Mouse (Mus musculus) heart, embryonic 13.5 days (tissue): ENCODE results near the gene Utp11. TPM values are rescaled to one million over a fixed set of nuclear protein-coding genes. Genes with fewer than 3 reads are reported as not detected.

Experiments used
- ATAC-seq: fragments of 200-750 bp; cut with Nextera tagmentation; 2 replicates; pipeline ENCODE4 v1.8.0; 2017; ENCODE audit warnings: moderate TSS enrichment; ENCODE audit not compliant: insufficient number of reproducible peaks, low FRiP score, low TSS enrichment; ENCODE audit errors: extremely low read depth
- H3K27ac ChIP-seq: fragments of 300-500 bp; sonication (generic); replicated peaks from 2 replicates; pipeline ENCODE4 v1.5.1; 2015; ENCODE audit warnings: moderate library complexity, mild to moderate bottlenecking, inconsistent platforms
- H3K27me3 ChIP-seq: fragments of 300-500 bp; sonication (generic); replicated peaks from 2 replicates; pipeline ENCODE4 v1.6.1; 2015; ENCODE audit warnings: mild to moderate bottlenecking, inconsistent platforms
- H3K36me3 ChIP-seq: fragments of 300-500 bp; sonication (generic); 2 replicates; pipeline ENCODE4 v1.6.1; 2015; ENCODE audit warnings: mild to moderate bottlenecking, inconsistent platforms
- H3K4me1 ChIP-seq: fragments of 300-500 bp; sonication (generic); 2 replicates; pipeline ENCODE4 v1.6.1; 2015; ENCODE audit warnings: inconsistent platforms
- H3K4me2 ChIP-seq: fragments of 300-500 bp; sonication (generic); 2 replicates; pipeline ENCODE4 v1.6.1; 2015; ENCODE audit warnings: inconsistent platforms, mild to moderate bottlenecking, moderate library complexity
- H3K4me3 ChIP-seq: fragments of 300-500 bp; sonication (generic); 2 replicates; pipeline ENCODE4 v1.5.1; 2015; ENCODE audit warnings: moderate library complexity, mild to moderate bottlenecking, inconsistent platforms
- H3K9ac ChIP-seq: fragments of 300-500 bp; sonication (generic); 2 replicates; pipeline ENCODE4 v1.6.1; 2015; ENCODE audit warnings: inconsistent platforms, mild to moderate bottlenecking, moderate library complexity
- H3K9me3 ChIP-seq: fragments of 300-500 bp; sonication (generic); 2 replicates; pipeline ENCODE4 v1.6.1; 2016; ENCODE audit warnings: inconsistent platforms
- WGBS: fragments of 180-500 bp; shearing (Covaris S2); methylation state at CpG from one replicate; pipeline ENCODE4 v1.1.7; 2015; ENCODE audit warnings: mixed read lengths; 5-methylcytosine and 5-hydroxymethylcytosine counted together
- polyA plus RNA-seq: library from polyadenylated mRNA; unstranded; fragments of >200 nt; fragmentation: Nextera tagmentation; extraction: Ambion mirVana; gene quantifications from 2 replicates; pipeline ENCODE4 v1.2.1, GENCODE M21; 2015

Gene Utp11
- polyA plus RNA-seq, 1 experiment from 2014 or later, result 48.9 TPM

DNA sequence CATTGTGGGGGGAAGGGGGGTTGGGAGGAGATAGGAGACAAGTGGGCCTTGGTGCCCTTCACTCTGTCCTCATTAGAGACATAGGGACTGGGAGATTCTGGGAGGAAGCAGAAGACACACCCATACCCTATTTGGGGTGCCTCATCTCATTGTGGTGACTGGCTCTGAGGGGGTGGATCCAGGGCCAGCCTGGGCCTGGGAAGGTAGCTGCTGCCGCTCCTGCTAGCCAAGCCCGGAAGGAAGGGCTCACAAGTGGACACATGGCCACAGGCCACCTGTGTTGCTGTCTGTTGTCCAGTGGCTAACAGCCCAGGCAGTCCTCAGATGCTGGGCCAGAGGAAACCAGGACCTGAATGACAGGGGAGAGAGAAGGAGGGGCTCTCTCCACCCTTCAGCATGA, 10.0 kb upstream of the Utp11 start:
- Histone ChIP-seq H3K27ac (peak overlapping the region; percentile 95), H3K27me3 (no peaks in the 10 kb centered on the region), H3K4me1 (peaks cover 69% of the 10 kb centered on the region), H3K4me3 (peak overlapping the region; percentile 29), H3K4me2 (peak overlapping the region; percentile 94), H3K9me3 (no peaks in the 10 kb centered on the region), H3K36me3 (peaks cover 25% of the 10 kb centered on the region), H3K9ac (peak overlapping the region; percentile 76)
- no peak for ATAC-seq
- WGBS, result 7% methylated on average over 2 of the region's 2 CpGs

DNA sequence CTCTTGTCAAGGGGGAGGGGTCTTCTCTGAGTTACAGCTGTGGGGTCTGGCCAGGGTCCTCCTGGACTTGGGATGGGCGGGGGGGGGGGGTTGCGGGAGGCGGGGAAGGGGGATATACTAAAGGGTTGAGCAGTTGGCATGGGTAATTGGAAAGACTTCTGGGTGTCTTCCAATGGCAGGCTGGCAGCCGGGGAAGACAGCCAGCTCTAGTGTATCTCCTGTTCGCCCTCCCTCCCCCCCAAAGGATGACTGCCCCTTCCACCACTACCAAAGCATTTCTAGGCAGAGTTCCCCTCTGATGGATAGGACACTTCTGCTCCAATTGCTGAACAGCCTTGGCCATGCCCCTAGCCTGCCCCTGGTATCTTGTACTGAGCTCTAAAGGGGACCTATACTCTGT, 8.5 kb upstream of the Utp11 start:
- peak overlapping the region; percentile 98 for H3K9ac ChIP-seq
- peaks cover 58% of the 10 kb centered on the region for H3K4me1 ChIP-seq
- WGBS, result 31% methylated on average over 4 of the region's 5 CpGs
- H3K27ac ChIP-seq, result peak overlapping the region; percentile 85
- H3K9me3 ChIP-seq, result no peaks in the 10 kb centered on the region
- peaks cover 15% of the 10 kb centered on the region for H3K36me3 ChIP-seq
- no peak for ATAC-seq
- peak overlapping the region; percentile 94 for H3K4me2 ChIP-seq
- H3K27me3 ChIP-seq, result no peaks in the 10 kb centered on the region
- peak overlapping the region; percentile 91 for H3K4me3 ChIP-seq

DNA sequence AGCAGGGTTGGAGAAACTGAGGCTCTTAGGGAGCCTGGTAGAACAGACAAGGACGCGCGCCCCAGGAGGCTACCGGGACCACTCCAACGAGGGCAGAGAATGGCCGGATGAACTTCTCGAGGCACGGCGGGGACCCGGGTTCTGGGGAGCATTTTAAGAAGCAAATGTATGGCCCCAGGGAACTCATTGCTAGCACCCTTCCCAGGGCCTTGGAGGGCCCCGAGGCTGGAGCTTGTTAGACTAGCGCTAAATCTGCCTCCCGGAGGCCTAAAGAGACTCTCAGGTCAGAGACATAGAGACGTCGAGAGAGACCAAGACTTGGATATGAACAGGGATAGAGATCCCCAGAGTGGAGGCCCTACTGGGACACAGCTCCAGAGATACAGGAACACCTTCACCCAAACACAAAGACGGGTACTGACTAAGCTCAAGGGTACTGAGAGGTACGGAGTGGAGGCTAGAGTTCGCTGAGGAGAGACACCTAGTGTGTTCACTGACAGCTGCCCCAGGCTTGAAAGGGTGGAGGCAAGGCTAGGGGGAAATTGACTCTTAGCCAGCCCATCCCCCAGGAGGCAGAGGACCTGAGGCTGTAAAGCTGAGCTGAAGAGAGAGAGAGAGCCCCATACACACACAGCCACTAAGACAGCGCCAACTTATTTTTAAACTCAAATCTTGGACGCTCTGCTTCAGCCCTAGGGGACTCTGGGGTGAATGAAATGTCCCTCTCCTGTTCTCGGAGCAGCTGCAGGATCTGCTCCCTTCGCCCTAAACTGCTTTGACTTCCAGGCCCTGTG, 7.8 kb upstream of the Utp11 start:
- peak overlapping the region; percentile 85 for H3K27ac ChIP-seq
- peak overlapping the region; percentile 91 for H3K4me3 ChIP-seq
- H3K9me3 ChIP-seq, result no peaks in the 10 kb centered on the region
- H3K4me1 ChIP-seq, result peaks cover 58% of the 10 kb centered on the region
- peaks cover 8% of the 10 kb centered on the region for H3K36me3 ChIP-seq
- no peak for ATAC-seq
- H3K4me2 ChIP-seq, result peak overlapping the region; percentile 94
- 2% methylated on average over 22 of the region's 22 CpGs for WGBS
- peaks cover 2% of the 10 kb centered on the region for H3K27me3 ChIP-seq
- peak overlapping the region; percentile 98 for H3K9ac ChIP-seq

DNA sequence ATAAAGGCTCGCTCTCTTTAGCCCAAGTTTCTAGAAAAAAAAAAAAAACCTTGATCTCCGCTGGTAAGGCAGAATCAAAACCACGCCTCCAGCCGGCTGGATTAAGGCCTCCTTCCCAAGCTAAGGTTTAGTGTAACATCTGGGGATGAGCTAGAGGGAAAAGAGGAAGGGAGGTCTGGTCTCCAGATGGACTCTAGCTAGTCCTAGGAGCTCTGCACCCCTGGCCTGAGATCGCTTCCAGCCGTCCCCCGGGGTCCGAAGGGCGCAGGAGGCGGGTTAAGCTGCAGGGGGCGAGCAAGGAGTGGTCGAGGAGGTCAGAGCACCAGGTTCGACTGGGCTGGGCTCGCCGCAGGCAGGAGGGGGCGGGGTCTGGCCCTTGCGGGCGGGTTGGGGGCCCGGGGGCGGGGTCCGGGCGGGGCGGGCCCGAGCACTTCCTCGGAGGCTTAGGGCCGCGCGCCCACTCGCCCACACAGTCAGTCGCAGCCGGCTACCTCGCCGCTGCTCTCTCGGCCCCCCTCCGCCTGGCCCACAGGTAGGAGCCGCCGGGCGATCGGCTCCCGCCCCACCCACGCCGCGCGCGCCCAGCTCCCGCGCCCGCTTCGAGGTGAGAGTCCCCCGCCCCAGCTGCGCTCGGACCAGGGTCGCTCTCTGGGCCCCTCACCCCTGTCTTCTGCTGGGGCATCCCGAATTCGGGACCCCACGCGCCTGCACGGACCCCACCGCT, 7.0 kb upstream of the Utp11 start, which contains the start of gene Fhl3:
Gene Fhl3 (plus strand): TSS at position 454 of the 724 bp plus-strand sequence.
- Histone ChIP-seq H3K4me1 (peaks cover 53% of the 10 kb centered on the region), H3K9ac (peak within 1 kb of the TSS; percentile 98)
- WGBS, result 1% methylated on average over 47 of the region's 59 CpGs

DNA sequence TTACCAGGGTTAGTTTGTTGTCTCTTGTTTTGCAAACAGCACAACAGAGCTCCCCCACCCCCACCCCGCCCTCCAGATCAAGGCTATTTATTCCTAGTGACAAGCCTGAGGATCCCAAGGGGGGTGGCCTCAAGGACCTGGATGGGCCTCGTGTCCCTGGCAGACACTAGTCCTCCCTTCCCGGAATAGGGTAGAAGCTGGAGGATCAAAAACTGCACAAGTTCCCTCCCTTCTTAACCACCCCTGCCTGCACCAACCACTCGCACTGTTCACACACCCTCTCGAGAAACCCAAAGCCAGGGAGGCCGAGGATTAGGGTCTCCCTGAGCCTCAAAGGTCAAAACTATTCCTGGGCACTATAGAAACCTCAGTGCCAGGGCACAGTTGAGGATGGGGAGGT, 6.4 kb upstream of the Utp11 start:
- WGBS, result 19% methylated on average over 6 of the region's 6 CpGs

More for the DNA sequence above, 7.0 kb upstream of the Utp11 start, which contains the start of gene Fhl3:
- Histone ChIP-seq H3K4me2 (peak within 1 kb of the TSS; percentile 94), H3K4me3 (peak within 1 kb of the TSS; percentile 91), H3K36me3 (peaks cover under 1% of the 10 kb centered on the region; the same call in 1 of the 2 replicates), H3K9me3 (no peaks in the 10 kb centered on the region), H3K27me3 (peaks cover 10% of the 10 kb centered on the region), H3K27ac (peak within 1 kb of the TSS; percentile 85)
- ATAC-seq, result peak; percentile 72

DNA sequence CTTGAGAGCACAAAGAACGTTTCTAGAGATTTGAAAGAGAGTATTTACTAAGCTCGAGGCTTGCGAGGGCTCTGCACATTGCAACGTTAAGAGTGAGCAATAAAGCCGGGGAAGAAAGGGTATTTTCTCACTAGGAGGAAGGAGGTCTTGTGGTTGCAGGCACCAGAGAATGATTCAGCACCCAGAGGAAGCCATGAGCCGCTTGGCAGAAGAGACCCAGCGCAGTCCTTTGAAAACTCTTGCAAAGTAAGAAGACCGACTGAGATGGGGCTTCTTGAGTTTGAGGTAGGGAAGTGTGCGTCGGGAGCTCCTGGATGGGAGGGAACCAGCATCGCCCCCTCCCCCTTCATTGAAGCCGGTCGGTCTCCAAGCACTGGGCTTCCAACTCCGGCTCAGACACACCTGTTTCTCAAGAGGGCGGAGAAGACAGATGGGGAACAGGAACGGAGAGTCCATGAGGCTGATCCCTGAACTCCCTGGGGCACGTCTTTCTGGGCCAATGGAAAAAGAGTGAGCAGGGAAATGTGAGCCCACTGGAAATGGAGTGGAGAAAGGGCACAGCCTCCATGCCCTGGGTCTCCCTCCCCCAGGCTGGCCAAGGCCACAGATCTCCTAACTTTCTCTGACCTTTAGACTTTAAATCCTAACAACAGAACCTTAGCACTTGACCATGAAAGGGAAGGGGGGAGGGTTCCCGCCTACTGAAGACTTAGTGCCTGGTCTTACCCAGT, 2.6 kb upstream of the Utp11 start:
- H3K4me2 ChIP-seq, result peak overlapping the region; percentile 22
- H3K27me3 ChIP-seq, result peaks cover 13% of the 10 kb centered on the region
- H3K27ac ChIP-seq, result no peak overlapping the region
- peak overlapping the region; percentile 33 for H3K9ac ChIP-seq
- H3K36me3 ChIP-seq, result no peaks in the 10 kb centered on the region
- WGBS, result 17% methylated on average over 18 of the region's 18 CpGs
- no peaks in the 10 kb centered on the region for H3K9me3 ChIP-seq
- peak overlapping the region; percentile 8; the same call in 1 of the 2 replicates for H3K4me3 ChIP-seq
- no peak for ATAC-seq
- H3K4me1 ChIP-seq, result peaks cover 32% of the 10 kb centered on the region

More for the DNA sequence above, 6.4 kb upstream of the Utp11 start:
- Histone ChIP-seq H3K27me3 (peaks cover 13% of the 10 kb centered on the region), H3K9me3 (no peaks in the 10 kb centered on the region), H3K4me3 (peak overlapping the region; percentile 91), H3K27ac (peak overlapping the region; percentile 85), H3K4me1 (peaks cover 47% of the 10 kb centered on the region), H3K36me3 (no peaks in the 10 kb centered on the region), H3K9ac (peak overlapping the region; percentile 98; the same call in 1 of the 2 replicates), H3K4me2 (peak overlapping the region; percentile 94)
- no peak for ATAC-seq

DNA sequence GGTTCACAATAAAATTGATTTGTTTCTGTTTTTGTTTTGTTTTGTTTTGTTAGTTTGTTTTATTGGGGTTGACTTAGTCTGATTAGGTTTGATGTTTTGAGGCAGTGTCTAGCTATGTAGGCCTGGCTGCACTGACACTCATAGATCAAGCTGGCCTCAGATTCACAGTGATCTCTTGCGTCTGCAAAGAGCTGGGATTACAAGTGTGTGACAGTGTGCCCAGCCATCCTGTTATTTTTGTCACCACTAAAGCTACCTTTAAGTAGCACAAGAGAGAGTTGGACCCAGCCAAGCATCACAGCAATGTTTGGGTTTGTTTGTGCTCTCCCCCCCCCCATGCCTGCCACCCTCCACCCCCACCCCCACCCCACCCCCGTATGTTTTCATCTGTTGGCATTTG, 1.2 kb upstream of the Utp11 start:
- Histone ChIP-seq H3K36me3 (0 out of 2 replicates have a peak, but pooled peaks cover 3% of the 10 kb centered on the region), H3K9ac (no peak overlapping the region), H3K9me3 (no peaks in the 10 kb centered on the region), H3K27me3 (peaks cover 13% of the 10 kb centered on the region), H3K4me1 (peaks cover 28% of the 10 kb centered on the region), H3K4me2 (no peak overlapping the region), H3K27ac (no peak overlapping the region), H3K4me3 (no peak overlapping the region)
- 52% methylated on average over 2 of the region's 2 CpGs for WGBS
- no peak for ATAC-seq

DNA sequence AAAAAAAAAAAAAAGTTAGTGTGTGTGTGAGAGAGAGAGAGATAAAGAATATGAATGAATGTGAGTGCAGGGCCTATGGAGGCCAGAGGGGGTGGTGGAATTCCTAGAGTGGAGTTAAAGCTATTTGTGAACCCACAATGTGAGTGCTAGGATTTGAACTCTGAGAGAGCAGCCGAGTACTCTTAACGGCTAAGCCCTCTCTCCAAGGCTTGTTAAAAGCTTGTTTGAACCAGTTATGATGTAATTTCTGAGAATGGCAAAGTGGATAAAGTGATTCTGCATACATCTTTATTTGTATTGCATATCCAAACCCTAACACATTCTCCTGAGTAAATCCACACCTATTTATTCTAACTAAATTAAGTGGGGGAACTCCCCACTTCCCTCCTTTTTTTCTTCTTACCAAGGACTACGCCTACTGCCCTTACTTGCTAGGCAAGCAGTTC, 961 bp downstream of the Utp11 start:
- peaks cover 21% of the 10 kb centered on the region for H3K36me3 ChIP-seq
- peak overlapping the region; percentile 92 for H3K9ac ChIP-seq
- WGBS, result 54% methylated on average over 3 of the region's 3 CpGs
- H3K27ac ChIP-seq, result no peak overlapping the region
- peak overlapping the region; percentile 79 for H3K4me3 ChIP-seq
- H3K4me2 ChIP-seq, result peak overlapping the region; percentile 86
- peaks cover 26% of the 10 kb centered on the region for H3K4me1 ChIP-seq
- H3K9me3 ChIP-seq, result no peaks in the 10 kb centered on the region
- no peak for ATAC-seq
- H3K27me3 ChIP-seq, result peaks cover 13% of the 10 kb centered on the region

DNA sequence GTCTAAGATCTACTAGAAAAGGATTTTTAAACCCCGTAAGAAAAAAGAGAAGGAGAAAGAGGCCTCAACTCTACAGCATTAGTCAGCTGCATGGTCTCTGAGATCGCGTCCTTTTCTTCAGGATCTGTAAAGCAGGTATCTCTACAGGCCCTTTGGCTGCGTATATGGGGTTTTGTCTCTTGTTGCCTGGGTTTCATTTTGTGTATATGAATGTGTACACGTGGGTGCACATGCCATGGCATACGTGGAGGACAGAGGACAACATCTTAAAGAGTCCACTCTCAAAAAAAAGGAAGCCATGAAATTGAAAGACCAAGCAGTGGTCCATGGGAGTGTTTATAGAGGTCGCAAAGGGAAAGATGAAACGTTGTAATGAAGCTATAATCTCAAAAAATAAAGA, 1.9 kb downstream of the Utp11 start:
- peak overlapping the region; percentile 47 for H3K9ac ChIP-seq
- H3K36me3 ChIP-seq, result peaks cover 29% of the 10 kb centered on the region
- 71% methylated on average over 8 of the region's 8 CpGs for WGBS
- H3K4me2 ChIP-seq, result peak overlapping the region; percentile 86
- peak overlapping the region; percentile 58 for H3K27ac ChIP-seq
- ATAC-seq, result no peak
- peaks cover 31% of the 10 kb centered on the region for H3K4me1 ChIP-seq
- H3K9me3 ChIP-seq, result no peaks in the 10 kb centered on the region
- H3K27me3 ChIP-seq, result peaks cover 13% of the 10 kb centered on the region
- H3K4me3 ChIP-seq, result no peak overlapping the region

DNA sequence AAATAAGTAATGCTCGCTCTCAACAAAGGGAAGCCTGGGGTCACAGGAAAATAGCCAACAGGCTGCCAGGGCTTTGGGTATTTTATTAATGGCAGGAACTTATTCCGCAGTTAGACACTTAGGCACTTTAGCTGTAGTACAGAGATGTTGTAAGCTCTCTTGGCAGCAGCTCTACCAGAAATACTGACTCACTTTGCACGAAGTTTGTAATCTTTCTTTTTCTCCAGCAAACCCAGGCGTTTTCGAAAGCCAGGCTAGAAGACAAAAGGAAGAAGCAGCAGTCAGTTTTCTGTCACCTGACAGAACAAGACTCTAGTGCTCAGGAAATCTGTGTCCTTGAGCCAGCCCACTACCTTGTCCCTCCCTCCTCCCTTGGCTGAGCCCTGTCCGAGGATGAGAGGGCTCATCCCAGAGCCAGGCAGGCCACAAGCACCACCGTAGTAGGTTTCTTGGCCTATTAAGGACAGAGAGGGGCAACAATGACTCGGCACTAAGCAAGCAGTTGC, 7.5 kb downstream of the Utp11 start:
- H3K36me3 ChIP-seq, result peaks cover 80% of the 10 kb centered on the region
- peaks cover 18% of the 10 kb centered on the region for H3K4me1 ChIP-seq
- H3K9me3 ChIP-seq, result no peaks in the 10 kb centered on the region
- H3K9ac ChIP-seq, result peak overlapping the region; percentile 48; the same call in 1 of the 2 replicates
- peak overlapping the region; percentile 14; the same call in 1 of the 2 replicates for H3K4me2 ChIP-seq
- H3K4me3 ChIP-seq, result no peak overlapping the region
- ATAC-seq, result no peak
- peak overlapping the region; percentile 73 for H3K27ac ChIP-seq
- WGBS, result 59% methylated on average over 8 of the region's 8 CpGs
- H3K27me3 ChIP-seq, result no peaks in the 10 kb centered on the region
